Mouse (Mus musculus) liver, adult 2 months (tissue): ENCODE results near the gene Zw10.

Experiments
- CTCF ChIP-seq: fragments of 200-500 bp; IDR thresholded peaks from 2 replicates; pipeline ENCODE4 v1.5.1; 2011; ENCODE audit warnings: low read depth, low read length, control low read depth
- POLR2A ChIP-seq: fragments of 200-500 bp; IDR thresholded peaks from 2 replicates; pipeline ENCODE4 v1.6.1; 2011; ENCODE audit warnings: low read length, control low read depth; ENCODE audit not compliant: insufficient read depth; ENCODE audit errors: extremely low read depth

DNA sequence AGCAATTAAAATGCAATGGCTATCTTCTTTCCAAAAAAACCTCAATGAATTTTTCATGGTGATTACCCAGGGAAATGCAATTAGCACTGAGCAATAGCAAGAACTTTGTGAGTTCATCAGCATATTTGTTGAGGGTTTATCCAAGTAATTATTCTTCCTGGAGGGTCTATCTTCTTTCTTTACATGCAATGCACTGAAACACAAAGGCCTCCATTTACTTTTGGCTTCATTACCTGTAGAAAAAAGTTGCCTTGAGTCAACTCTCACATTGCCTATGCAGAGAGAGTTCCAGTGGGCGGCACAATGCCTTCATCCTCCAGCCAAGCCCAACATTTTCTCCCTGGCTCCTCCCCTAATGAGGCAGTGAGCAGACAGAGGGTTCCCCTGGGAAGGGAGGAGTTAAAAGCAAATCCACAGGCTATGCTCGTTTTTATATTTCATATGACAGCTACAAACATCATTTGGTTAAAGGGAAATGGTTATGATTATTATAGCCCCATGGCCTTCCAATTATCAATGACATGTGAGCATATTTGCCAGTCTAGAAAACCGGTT lies 62.9 kb downstream of the Zw10 start:
- TF ChIP-seq POLR2A (no peak), CTCF (no peak)
